Mouse (Mus musculus) liver, embryonic 16.5 days (tissue): ENCODE data around the gene Ttll11. TPM values are rescaled to one million over a fixed set of nuclear protein-coding genes. Genes with fewer than 3 reads are reported as not detected.

Source experiments
- ATAC-seq: fragments of 200-750 bp; cut with Nextera tagmentation; 2 replicates; pipeline ENCODE4 v1.8.0; 2017; ENCODE audit warnings: low read depth, mild to moderate bottlenecking, moderate number of reproducible peaks, moderate library complexity
- H3K27ac ChIP-seq: fragments of 300-500 bp; sonication (generic); 2 replicates; pipeline ENCODE4 v1.5.1; 2014; ENCODE audit warnings: mild to moderate bottlenecking, low read length
- H3K27me3 ChIP-seq: fragments of 300-500 bp; sonication (generic); 2 replicates; pipeline ENCODE4 v1.6.1; 2014; ENCODE audit warnings: low read depth, low read length, mixed read lengths; ENCODE audit not compliant: control insufficient read depth, insufficient read depth
- H3K36me3 ChIP-seq: fragments of 300-500 bp; sonication (generic); 2 replicates; pipeline ENCODE4 v1.6.1; 2014; ENCODE audit warnings: mild to moderate bottlenecking; ENCODE audit not compliant: control insufficient read depth, insufficient read depth
- H3K4me1 ChIP-seq: fragments of 300-500 bp; sonication (generic); 2 replicates; pipeline ENCODE4 v1.6.1; 2014; ENCODE audit warnings: low read depth, low read length, mixed read lengths; ENCODE audit not compliant: control insufficient read depth
- H3K4me2 ChIP-seq: fragments of 300-500 bp; sonication (generic); 2 replicates; pipeline ENCODE4 v1.6.1; 2014; ENCODE audit warnings: low read depth, low read length, mixed read lengths
- H3K4me3 ChIP-seq: fragments of 300-500 bp; sonication (generic); 2 replicates; pipeline ENCODE4 v1.5.1; 2014; ENCODE audit warnings: low read depth, mild to moderate bottlenecking, low read length
- H3K9ac ChIP-seq: fragments of 300-500 bp; sonication (generic); 2 replicates; pipeline ENCODE4 v1.6.1; 2014; ENCODE audit warnings: low read depth, low read length
- H3K9me3 ChIP-seq: fragments of 300-500 bp; sonication (generic); replicated peaks from 2 replicates; pipeline ENCODE4 v1.6.1; 2016; ENCODE audit warnings: low read length; ENCODE audit not compliant: control insufficient read depth
- WGBS: fragments of 180-500 bp; shearing (Covaris S2); extraction: QIAGEN DNeasy Blood & Tissue Kit; methylation state at CpG from one replicate; pipeline ENCODE4 v1.1.7; 2014; ENCODE audit not compliant: insufficient replicate concordance; 5-methylcytosine and 5-hydroxymethylcytosine counted together
- polyA plus RNA-seq: library from polyadenylated mRNA; unstranded; fragments of >200 nt; fragmentation: Nextera tagmentation; extraction: Ambion mirVana; gene quantifications from 2 replicates; pipeline ENCODE4 v1.2.1, GENCODE M21; 2015

Ttll11 gene
- polyA plus RNA-seq, 1 experiment from 2014 or later, result 0.79 TPM

DNA sequence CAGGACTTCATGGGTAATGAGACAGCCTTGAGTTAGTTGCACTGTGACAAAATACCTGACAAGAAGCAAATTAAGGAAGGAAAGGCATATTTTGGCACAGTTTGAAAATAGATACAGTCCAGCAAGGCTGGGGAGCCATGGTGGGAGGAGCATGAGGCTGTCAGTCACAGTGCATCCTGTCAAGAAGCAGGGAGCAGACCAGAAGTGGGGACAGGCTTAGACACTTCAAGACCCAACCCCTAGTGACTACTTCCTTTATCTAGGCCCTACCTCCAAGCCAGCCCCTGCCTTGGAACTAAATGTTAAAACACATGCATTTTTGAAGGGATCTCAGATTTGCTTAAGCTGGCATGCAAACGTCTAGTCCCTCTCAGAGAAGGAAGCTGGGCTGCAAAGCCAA is 20.7 kb upstream of the Ttll11 start:
- WGBS, result 25% methylated on average over 1 of the region's 1 CpGs
- no peaks in the 10 kb centered on the region for H3K36me3 ChIP-seq
- H3K4me1 ChIP-seq, result no peaks in the 10 kb centered on the region
- H3K9ac ChIP-seq, result no peak overlapping the region
- no peaks in the 10 kb centered on the region; the same call in 1 of the 2 replicates for H3K27me3 ChIP-seq
- no peak overlapping the region for H3K4me3 ChIP-seq
- no peak overlapping the region for H3K4me2 ChIP-seq
- H3K9me3 ChIP-seq, result no peaks in the 10 kb centered on the region
- no peak overlapping the region for H3K27ac ChIP-seq
- no peak for ATAC-seq

- Histone ChIP-seq H3K4me3 (no peak overlapping the region), H3K27me3 (no peaks in the 10 kb centered on the region), H3K4me2 (no peak overlapping the region), H3K4me1 (no peaks in the 10 kb centered on the region), H3K9ac (no peak overlapping the region), H3K9me3 (no peaks in the 10 kb centered on the region), H3K27ac (no peak overlapping the region), H3K36me3 (no peaks in the 10 kb centered on the region)
- no peak for ATAC-seq
These were observed 19.5 kb upstream of the Ttll11 start for GRCm38 (mm10) chr2:35999212-35999611.

GRCm38 (mm10) chr2:35998416-35998815 is 18.7 kb upstream of the Ttll11 start:
- WGBS, result 62% methylated on average over 5 of the region's 5 CpGs
- no peaks in the 10 kb centered on the region for H3K4me1 ChIP-seq
- H3K27me3 ChIP-seq, result no peaks in the 10 kb centered on the region
- no peak overlapping the region for H3K4me3 ChIP-seq
- no peak overlapping the region for H3K9ac ChIP-seq
- H3K27ac ChIP-seq, result no peak overlapping the region
- no peak overlapping the region for H3K4me2 ChIP-seq
- no peaks in the 10 kb centered on the region for H3K36me3 ChIP-seq
- no peaks in the 10 kb centered on the region for H3K9me3 ChIP-seq
- ATAC-seq, result no peak

GRCm38 (mm10) chr2:35996753-35997152 is 17.0 kb upstream of the Ttll11 start:
- Histone ChIP-seq H3K4me2 (no peak overlapping the region), H3K9me3 (no peaks in the 10 kb centered on the region), H3K27me3 (no peaks in the 10 kb centered on the region), H3K4me1 (no peaks in the 10 kb centered on the region), H3K36me3 (no peaks in the 10 kb centered on the region), H3K27ac (no peak overlapping the region), H3K4me3 (no peak overlapping the region), H3K9ac (no peak overlapping the region)
- ATAC-seq, result no peak
- WGBS, result 30% methylated on average over 2 of the region's 2 CpGs

GRCm38 (mm10) chr2:35994303-35994702 is 14.6 kb upstream of the Ttll11 start:
- no peaks in the 10 kb centered on the region for H3K9me3 ChIP-seq
- no peaks in the 10 kb centered on the region for H3K36me3 ChIP-seq
- ATAC-seq, result no peak
- H3K27me3 ChIP-seq, result no peaks in the 10 kb centered on the region
- H3K9ac ChIP-seq, result no peak overlapping the region
- no peak overlapping the region for H3K27ac ChIP-seq
- H3K4me1 ChIP-seq, result no peaks in the 10 kb centered on the region
- H3K4me3 ChIP-seq, result no peak overlapping the region
- WGBS, result 56% methylated on average over 6 of the region's 6 CpGs
- no peak overlapping the region for H3K4me2 ChIP-seq

DNA sequence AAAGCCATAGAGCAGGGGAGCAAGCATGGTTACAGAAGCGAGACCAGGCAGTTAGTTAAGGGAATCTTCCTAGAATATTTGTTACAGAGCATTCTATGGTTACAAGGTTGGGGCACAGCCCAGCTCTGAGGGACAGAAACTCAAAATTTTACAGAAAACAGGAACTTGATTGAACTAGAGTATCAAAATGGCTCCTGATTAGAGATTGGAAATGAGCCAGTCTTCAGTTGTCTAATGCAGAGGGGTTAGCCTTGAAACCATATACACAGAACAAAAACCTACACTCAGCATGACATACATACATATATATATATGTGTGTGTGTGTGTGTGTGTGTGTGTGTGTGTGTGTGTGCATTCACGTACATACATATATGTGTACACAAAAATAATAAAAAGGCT is 13.8 kb upstream of the Ttll11 start:
- no peaks in the 10 kb centered on the region for H3K36me3 ChIP-seq

DNA sequence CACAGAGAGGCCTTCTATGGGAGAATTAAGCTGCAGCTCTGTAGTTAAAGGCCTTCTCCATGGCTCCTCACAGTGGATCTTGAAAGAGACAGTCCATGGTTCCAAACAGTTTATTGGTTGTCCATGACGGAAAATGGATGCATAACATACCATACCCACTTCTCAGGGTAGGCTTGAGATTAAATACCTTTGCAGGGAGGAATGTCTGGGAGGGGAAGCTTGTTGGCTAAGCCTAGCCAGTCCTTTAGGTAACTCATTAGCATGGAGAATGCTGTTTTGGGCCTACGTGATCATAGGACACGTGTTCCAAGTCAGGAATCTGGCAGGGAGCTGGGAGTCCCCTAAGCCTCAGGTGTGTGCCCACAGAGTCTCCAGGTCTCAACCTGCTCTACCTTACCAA is 12.5 kb upstream of the Ttll11 start:
- H3K9ac ChIP-seq, result no peak overlapping the region
- H3K27ac ChIP-seq, result no peak overlapping the region
- H3K4me2 ChIP-seq, result no peak overlapping the region
- no peaks in the 10 kb centered on the region for H3K4me1 ChIP-seq
- peaks cover 7% of the 10 kb centered on the region; the same call in 1 of the 2 replicates for H3K27me3 ChIP-seq
- H3K36me3 ChIP-seq, result no peaks in the 10 kb centered on the region
- H3K4me3 ChIP-seq, result no peak overlapping the region
- no peaks in the 10 kb centered on the region for H3K9me3 ChIP-seq
- WGBS, result 59% methylated on average over 3 of the region's 3 CpGs
- ATAC-seq, result no peak

More for the DNA sequence above, 13.8 kb upstream of the Ttll11 start:
- H3K9ac ChIP-seq, result no peak overlapping the region
- H3K27me3 ChIP-seq, result no peaks in the 10 kb centered on the region
- WGBS, result 54% methylated on average over 2 of the region's 2 CpGs
- H3K4me1 ChIP-seq, result no peaks in the 10 kb centered on the region
- no peak overlapping the region for H3K4me3 ChIP-seq
- no peaks in the 10 kb centered on the region for H3K9me3 ChIP-seq
- ATAC-seq, result no peak
- no peak overlapping the region for H3K4me2 ChIP-seq
- no peak overlapping the region for H3K27ac ChIP-seq

DNA sequence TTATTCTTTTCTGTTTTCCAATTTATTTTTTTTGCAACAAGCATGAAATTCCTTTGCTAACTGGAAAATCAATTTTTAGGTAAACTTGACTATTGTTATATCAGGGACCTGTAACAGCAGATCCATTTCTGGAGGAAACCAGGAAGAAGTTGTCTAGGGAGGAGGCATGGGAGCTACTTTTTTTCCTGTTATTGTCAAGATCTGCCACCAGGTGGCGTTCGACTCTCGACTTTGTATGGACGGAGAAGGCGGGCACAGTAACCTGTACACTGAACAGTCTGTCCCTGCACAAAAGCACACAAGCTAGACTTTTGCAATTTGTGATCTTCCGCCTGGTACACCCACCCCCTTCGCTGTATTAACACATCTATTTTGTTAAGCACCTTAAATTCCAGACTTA is 4.2 kb upstream of the Ttll11 start:
- H3K27me3 ChIP-seq, result peaks cover 21% of the 10 kb centered on the region
- no peak overlapping the region for H3K4me3 ChIP-seq
- WGBS, result 2% methylated on average over 7 of the region's 7 CpGs
- H3K36me3 ChIP-seq, result no peaks in the 10 kb centered on the region
- H3K27ac ChIP-seq, result no peak overlapping the region
- H3K4me2 ChIP-seq, result no peak overlapping the region
- no peak overlapping the region for H3K9ac ChIP-seq
- no peaks in the 10 kb centered on the region; the same call in 1 of the 2 replicates for H3K4me1 ChIP-seq
- ATAC-seq, result no peak
- no peaks in the 10 kb centered on the region for H3K9me3 ChIP-seq

DNA sequence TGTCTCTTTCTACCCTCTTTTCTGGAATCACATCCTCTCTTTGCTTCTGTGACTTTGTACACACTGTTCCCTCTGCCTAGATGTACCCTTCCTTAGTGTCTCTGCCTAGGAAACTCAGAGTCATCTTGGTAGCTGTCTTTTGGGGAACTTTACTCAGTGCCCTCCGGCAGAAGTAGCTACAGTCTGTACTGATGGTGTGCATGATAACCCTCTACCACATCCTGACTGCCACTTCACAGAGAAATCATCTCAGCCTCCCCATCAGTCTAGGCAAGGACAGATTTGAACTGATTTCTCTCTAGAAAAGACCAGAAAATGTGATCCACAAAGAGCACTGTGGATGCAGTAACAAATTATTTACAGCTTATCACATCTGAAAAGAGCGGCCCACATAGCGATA is 2.2 kb upstream of the Ttll11 start:
- peaks cover 10% of the 10 kb centered on the region for H3K27me3 ChIP-seq
- no peaks in the 10 kb centered on the region for H3K9me3 ChIP-seq
- 45% methylated on average over 3 of the region's 3 CpGs for WGBS
- H3K9ac ChIP-seq, result no peak overlapping the region
- no peak overlapping the region for H3K27ac ChIP-seq
- H3K4me2 ChIP-seq, result no peak overlapping the region
- H3K4me1 ChIP-seq, result peaks cover 11% of the 10 kb centered on the region
- H3K4me3 ChIP-seq, result no peak overlapping the region
- no peaks in the 10 kb centered on the region for H3K36me3 ChIP-seq
- ATAC-seq, result no peak
